Mouse (Mus musculus) c-Kit-positive CD71-positive TER-119-positive erythroid progenitor cells, embryonic 14.5 days (primary cell): ENCODE results near the gene Dexi.

ENCODE experiments used
- DNase-seq: peaks from one replicate; pipeline ENCODE4 v3.0.0-alpha.2; 2013; ENCODE audit warnings: low spot score

Dexi gene

DNA sequence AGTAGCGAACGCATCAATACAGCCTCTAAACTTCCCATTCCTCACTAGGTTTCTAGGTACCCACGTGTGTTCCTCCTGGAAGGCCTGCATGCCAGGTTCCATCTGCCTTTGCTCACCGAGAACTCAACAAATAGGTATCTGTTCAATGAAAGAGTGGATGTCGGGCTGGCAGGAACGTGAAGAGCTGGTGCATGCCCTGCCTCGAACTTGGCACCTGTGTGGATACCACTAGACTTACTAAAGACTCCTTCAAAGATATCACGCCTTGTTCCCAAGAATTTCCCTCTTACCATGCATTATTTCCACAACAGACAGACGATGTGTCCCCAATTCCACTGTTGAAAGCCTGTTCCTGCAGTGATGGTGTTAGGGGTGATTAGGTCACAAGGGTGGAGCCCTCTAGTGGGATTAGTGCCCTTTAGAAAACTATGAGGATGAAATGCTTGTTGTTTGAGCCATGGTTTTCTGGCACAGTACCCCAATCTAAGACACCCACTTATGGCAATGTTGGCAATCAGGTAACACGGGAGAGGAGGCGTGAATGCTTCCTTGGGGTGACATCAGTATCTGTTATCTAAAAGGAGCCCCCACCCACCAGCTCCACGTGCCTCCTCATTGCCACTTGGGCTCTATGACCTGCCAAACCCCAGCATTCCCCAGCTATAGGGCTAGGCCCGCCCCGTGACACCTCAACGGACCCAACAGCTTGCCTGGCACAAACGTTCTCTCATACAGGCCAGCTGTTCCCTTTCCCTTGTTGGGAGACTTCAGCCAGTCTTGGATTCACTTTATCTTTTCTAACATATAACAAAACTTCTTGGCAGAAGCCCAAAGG lies 1.9 kb downstream of the Dexi start:
- DNase-seq: no peak

DNA sequence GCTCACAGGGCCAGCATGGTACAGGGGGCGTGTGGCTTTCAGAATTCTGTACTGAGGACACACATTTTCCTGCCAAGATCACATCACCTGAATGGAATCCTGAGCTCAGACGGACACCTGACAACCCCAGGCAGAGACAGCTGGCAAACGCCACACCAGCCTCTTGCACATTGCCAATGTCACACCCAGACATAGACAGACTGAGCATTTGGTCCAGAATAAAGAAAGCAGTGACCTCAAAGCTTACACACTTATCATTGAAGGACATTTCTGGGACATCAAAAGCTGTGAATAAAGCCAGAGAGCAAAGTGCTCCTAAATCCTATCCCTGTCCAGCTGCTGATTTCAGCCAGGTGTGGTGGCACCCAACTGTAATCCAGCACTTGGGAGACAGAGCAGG lies 5.9 kb downstream of the Dexi start:
- no peak for DNase-seq

DNA sequence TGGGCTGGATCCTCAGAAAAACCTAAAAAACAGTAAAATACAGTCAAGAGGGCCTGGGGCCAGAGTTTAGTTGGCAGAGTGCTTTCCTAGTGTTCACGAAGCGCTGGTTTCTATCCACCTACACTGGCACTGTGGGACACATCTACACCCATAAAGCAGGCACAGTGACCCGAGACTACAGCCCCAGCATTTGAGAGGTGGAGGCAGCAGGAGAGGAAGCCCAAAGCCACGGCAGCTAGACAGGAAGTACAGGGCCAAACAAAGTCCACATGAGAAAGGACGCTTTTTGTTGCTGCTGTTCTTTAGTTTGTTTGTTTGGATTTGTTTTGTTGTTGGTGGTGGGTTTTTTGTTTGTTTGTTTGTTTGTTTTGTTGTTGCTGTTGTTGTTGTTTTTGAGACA lies 6.5 kb downstream of the Dexi start:
- no peak for DNase-seq

DNA sequence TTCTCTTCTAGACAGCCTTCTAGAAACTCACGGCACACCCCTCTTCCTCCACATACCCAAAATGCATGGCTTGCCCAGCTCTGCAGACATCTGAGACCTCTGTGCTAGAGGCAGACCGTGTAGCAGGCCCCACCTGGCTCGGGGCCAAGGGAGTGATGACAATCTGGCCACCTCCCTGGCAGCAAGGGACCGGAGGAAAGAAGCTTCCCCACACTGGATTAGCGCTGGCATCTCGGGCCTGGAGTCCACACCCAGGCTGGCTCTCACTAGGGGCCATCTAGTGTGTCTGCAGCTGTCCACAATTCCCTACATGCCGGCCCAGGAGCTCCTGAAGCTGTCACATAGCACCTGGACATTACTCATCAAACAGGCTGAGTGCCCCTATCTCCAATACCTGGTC lies 8.3 kb downstream of the Dexi start:
- DNase-seq: no peak

DNA sequence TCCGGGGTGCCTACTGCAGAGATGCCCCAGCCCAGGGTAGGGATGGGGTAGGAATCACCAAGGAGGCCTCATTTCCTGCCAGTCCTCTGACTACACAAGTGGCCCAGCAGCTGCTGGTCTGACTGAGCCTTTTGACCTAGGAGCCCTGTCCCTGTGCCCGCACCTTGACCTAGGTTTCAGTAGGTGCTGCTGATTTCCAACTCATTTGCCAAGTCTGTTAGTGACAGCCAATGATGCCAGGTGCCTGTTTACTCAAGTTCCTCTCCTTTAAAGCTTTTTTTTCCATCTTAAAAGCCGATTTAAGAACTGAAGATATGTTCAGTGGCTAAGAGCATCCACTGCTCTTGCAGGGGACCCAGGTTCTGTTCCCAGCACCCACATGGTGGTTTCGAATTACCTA lies 9.1 kb downstream of the Dexi start:
- DNase-seq: no peak

DNA sequence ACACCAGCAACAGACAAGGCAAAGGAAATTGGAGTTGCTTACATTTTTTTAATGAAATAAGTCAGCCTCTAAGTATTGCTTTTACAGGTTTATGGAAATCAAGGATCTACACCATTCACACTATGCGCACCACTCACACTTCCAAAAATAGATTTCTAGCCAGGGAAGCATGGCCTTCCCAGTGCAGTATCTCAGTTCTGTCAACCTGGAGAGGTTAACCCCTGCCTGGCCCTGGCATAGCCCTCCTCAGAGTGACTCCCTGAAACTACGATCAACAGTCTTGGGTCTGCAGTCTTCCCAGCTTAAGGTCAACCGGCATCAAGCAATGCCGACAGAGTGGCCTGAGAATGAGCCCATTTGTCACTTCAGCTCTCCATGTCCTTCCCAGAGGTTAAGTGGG lies 12.7 kb downstream of the Dexi start:
- no peak for DNase-seq

DNA sequence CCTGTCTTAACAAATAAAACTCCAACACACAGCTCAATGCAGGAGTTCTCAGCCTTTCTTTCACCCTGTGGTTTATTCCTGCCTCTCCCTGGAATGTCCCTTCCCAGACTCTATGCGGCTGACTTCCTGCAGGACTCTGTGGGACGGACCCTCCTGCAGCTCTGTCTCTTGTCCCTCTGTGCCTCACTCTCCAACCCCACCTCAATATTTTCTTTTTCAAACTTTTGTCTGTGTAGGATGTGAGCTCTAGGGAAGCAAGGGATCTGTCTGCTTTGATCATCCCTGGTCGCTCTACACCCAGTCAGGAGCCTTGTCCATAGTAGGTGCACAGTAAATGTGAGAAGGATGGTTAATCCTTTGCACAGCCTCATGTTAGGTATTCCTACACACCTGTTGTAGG lies 14.5 kb downstream of the Dexi start:
- DNase-seq: no peak

DNA sequence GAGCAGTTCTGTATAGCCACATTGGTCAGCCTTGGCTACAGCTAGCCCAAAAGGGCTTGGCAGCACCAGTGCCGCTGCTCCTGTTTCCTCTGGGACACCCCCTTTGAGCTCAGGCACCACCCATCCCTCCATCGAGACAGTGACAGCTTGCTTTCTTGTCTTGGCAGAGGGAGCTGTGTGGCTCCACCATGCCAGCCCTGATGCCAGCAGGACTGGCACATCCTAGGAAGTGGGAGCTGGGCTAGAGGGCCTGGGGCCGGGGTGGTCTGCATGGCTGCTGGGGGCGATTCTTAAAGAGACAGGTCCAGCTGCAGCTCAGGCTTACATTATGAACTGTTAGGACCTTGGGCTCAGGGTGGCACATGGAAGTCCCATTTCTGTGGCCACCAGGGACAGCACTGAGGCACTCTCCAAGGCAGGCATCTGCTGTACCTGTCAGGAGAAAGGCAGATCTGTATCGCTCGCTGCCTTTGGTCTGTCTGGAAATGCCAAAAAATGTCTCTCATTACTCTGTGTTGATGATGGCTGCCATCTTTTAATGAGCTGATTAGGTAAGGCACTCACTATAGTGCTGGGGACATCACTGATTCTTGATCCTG lies 15.7 kb downstream of the Dexi start:
- DNase-seq: no peak

DNA sequence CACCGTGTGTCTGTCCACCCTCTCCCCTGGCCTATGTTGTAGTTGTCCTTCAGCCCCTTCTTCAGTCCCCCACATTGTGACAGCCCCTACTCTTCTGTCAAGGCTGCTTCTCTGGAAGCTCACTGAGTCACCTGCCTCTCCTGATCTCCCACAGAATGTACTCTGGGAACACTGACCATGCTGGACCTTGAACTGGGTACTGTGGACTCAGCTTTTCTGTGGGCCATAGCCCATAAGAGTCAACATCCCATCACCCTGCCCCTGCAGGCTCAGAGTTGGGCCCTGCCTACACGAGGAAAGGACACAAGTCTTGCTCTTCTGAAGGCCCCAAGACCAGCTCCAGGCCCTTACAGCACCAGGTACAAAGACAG lies 17.3 kb downstream of the Dexi start:
- DNase-seq: no peak

DNA sequence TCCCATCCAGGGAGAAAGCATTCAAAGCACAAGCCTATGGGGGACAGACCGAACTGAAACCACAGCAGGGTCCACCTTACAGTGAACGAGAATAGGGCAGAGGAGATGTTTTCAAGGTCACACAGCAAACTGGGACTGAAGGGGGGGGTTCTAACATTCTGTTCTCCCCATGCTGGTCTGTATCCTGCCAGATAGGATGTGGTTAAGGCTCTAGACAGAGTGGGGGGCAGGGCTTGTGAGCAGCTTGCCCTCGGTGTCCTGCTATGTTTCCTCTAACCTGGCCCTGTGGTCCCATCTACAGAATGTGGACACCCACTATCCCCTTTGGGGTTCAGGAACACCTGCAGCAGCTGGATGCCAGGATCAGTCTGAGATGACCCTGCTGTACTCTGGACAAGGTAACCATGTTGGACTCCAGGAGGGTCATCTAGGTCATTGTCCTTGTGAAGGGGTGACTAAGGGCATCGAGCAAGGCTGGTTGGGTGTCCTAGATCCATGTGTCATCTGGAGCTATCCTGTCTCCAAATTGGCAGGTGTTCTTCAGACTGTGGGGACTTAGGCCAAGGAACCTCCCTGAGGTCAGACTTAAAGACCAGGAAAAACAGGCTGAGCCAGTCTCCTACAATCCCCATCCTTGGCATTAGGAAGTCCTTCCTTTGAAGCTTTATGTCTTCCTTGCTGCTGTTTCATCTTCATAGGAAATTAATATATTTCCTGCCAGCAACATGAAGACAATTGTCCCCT lies 17.8 kb downstream of the Dexi start:
- no peak for DNase-seq

DNA sequence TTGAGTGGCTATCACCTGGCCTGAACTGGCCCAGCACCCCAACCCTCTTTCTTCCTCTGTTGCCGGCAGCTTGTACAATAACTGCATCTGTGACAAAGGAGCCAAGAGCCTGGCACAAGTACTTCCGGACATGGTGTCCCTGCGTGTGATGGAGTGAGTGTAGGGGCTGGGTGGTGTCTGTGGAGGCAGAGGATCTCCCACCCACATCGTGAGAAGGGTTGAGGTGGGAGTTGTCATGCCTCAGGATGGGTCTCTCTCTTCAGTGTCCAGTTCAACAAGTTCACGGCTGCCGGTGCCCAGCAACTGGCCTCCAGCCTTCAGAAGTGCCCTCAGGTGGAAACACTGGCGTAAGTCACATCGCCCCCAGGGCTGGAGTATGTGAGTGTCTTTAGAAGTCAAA lies 19.2 kb downstream of the Dexi start:
- DNase-seq: no peak

DNA sequence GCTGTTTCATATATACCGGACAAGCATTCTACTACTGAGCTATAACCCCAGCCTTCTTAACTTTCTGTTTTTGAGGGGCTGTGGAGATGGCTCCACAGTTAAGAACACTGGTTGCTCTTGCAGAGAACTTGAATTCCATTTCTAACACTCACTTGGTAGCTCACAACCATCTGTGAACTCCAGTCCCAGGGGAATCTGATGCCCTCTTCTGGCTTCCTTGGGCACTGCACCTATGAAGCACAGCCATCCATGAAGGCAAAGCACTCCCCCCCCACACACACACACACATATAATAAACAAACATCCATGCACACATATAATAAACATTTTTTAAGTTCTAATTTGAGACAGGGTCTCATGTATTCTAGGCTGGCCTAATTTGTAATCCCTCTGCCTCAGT lies 20.0 kb downstream of the Dexi start:
- DNase-seq: peak; percentile 42

DNA sequence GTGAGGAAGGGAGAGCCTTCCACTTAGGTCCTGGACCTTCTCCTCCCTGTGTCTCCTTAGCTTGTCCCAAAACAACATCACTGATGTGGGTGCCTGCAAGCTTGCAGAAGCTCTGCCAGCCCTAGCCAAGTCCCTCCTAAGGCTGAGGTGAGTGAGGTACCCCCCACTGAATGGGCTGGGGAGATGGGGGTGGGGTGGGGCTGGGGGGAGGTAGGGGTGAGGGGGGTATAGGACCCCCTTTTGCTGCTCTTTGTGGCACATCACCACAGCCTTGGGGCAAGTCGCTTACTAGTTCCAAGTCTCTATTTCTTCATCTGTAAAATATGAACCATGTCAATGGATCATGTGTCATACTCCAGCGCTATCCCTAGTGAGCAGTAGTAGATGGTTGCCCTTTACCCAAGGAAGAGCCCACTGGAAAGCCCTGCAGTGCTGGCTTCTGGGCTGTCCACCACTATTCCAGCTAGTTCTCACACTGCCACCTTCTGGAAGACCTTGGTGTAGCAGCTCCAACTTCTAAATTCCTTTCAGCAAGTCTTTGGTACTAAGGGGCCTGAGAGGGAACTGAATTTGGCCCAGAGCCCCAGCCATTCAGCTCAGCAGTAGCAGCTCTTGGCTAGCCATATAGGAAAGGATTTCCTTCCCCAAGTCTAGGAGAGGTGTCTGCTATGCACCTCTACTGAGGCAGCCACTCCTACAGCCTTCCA lies 21.8 kb downstream of the Dexi start:
- peak; percentile 53 for DNase-seq

DNA sequence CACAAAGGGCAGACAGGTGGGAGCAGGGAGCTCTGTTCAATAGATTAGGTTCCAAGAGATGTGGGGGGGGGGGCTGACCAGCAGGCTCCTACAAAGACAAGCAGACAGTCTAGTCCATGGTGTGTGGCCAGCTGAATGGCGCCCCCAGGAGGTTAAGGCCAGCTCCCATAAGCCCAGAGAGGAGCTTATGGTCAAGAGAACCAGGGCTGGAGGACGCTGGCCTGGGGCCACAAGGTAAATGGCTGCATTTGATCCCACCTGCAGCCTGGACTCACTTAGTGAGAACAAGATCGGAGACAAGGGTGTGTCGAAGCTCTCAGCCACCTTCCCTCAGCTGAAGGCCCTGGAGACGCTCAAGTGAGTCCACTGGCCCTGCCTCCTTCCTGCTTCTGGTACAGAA lies 24.8 kb downstream of the Dexi start:
- no peak for DNase-seq

DNA sequence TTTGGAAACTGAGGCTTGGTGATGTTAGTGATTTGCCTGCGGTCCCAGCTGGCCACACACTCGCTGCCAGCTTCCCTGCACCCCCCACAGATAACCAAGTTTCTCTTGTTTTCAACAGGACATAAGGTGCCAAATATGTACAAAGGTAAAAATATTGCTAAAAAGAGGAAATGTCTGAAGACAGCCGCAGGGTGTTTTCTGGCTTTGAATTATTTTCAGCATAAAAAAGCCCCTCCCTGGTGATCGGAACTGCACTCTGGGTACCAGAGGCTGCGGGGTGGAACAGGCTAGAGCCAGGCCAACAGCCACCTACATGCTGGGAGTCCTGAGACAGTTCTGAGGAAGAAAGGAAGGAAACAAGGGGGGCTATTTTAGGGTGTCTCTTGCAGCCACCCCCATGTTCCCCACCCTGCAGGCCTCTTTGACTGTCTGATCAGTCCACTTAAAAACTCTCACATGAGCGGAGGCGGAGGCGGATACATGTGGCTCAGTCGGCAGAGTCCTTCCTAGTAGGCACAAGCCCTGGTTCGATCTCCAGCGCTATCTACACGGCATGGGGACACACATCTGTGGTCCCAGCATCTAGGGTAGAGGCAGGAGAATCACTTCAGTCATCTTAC lies 26.8 kb downstream of the Dexi start:
- DNase-seq: no peak

DNA sequence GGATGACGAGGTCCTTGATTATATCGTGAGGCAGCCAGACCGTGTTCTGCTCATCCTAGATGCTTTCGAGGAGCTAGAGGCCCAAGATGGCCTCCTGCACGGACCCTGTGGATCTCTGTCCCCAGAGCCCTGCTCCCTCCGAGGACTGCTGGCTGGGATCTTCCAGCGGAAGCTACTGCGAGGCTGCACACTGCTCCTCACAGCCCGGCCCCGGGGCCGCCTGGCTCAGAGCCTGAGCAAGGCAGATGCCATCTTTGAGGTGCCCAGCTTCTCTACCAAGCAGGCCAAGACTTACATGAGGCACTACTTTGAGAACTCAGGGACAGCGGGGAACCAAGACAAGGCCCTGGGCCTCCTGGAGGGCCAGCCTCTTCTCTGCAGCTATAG lies 31.7 kb downstream of the Dexi start:
- DNase-seq: no peak

DNA sequence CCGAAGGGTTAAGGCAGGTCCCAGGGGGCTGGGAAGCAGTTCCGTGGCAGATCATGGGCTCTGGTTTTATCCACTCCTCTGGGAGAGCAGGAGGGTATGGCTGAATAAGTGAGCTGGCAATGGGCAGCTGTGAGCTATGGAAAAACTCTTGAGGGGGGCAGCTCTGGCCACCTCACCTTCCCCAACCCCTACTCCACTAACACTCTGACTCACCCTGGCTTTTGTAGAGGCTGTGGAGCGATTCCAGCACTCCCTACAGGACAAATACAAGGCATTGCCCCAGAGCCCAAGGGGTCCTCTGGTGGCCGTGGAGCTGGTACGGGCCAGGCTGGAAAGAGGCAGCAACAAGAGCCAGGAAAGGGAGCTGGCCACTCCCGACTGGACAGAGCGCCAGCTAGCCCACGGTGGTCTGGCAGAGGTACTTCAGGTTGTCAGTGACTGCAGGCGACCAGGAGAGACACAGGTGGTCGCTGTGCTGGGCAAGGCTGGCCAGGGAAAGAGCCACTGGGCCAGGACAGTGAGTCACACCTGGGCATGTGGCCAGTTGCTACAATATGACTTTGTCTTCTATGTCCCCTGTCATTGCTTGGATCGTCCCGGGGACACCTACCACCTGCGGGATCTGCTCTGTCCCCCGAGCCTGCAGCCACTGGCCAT lies 32.2 kb downstream of the Dexi start:
- no peak for DNase-seq

DNA sequence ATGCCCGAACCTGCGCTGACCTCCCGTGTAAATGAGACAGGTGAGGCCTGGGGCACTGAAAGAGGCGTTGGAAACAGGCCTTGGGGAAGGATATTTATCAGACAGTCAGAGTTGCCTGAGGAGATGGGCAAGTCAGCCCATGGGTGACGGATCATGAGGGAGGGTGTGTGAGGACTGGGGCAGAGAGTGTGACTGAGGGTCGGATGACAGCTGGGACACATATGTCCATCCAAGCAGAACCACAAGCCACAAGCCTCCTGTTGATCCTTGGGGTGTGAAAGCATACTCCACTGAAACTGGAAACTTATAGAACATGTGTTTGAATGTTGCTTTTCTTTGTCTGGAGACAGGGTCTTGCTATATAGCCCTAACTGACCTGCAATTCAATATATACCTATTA lies 34.2 kb downstream of the Dexi start:
- DNase-seq: no peak

DNA sequence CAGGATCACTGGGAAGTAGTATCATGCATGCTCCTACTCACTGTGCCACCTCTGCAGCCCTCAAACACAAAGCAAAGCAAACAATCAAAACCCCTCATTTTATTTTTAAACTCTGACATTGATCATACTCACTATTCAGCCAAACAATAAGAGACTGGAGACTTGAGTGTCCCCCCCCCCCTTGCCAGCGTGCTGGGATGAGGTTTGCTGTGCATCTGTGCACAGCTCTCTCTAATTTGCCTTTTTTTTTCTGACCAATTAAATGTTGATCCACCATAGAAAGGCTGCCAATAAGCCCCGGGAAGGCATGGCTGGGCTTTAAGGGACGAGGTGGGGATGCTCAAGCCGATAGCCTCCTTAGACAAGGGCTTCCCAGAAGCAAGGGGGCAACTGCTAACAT lies 35.4 kb downstream of the Dexi start:
- no peak for DNase-seq

DNA sequence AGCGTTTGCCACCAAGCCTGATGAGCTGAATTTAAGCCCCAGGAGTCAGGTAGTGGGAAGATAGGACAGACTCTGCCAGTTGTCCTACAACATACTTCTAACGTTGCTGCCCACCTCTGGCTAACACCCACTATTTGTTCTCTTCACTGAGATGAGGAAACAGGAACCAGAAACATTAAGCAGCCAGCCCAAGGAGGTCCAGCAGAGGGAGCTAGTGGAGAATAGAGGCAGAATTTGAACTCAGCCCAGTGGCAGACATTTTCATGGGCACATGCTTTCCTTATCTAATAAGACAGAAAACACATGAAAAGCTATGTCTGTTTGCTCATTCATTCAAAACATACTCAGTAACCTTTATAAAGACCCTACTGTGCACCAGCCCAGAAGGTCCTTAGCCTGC lies 39.8 kb downstream of the Dexi start:
- no peak for DNase-seq

DNA sequence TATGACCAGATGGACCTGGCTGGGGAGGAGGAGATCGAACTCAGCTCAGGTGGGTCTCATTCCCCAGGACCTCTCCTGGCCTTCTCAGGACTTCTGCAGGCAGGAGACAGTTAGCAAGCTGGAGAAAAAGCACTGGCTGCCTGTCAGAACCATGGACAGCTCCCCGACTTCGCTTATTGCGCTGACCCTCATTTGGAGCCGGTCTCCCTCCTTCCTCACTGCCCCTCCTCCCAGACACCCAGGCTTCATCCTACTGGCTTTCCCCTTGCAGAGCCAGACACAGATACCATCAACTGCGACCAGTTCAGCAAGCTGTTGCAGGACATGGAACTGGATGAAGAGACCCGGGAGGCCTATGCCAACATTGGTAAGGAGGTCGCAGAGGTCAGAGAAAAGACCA lies 41.0 kb downstream of the Dexi start:
- DNase-seq: peak; percentile 20

DNA sequence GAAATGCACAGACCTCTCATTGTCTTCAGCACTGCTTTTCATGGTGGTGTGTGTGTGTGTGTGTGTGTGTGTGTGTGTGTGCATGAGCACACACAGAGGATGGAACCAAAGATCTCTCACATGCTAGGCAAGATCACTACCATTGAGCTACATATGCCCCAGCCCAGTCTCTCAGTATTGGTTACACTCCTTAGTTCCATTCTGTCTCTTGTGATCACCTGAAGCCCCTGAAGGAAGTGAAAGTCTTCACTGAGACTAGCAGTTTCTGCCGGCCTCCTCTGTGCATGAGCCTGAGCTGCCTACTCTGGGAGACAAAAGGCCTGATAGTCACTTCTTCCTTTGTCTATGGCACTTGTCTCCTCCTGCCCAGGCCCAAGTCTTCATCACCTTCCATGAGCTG lies 43.7 kb downstream of the Dexi start:
- DNase-seq: no peak
